Mouse (Mus musculus): ENCODE results near the gene Fat4.

DNA sequence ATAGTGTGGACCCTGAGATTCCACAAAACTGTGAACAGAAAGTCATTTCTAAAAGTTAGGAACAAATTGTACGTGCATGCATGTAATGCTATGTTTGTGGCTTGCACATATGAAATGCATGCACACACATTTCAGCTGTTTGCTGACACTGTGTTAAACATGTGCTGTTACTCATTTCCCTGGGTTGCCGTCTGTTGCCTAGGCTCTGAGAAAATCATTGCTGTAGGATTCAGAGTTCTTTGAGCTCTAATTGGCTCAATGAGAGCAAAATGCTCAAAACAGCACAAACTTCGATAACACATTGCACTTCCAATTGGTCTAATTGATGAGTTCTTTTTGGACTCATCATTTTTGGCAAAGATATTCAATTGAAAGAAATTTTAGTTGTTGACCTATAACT, 37.7 kb upstream of the Fat4 start:
- TF ChIP-seq POLR2A (IDR thresholded peaks at IDR 0.05; ENCODE audit: borderline replicate concordance, low read depth, low read length) (no peak), CTCF (IDR thresholded peaks at IDR 0.05; ENCODE audit: low read depth, low read length) (no peak)

Measured in bone marrow macrophage, adult 2 months (primary cell).